In genomic region chr13:42867026-42867425, GRCm38 (mm10) we compare ENCODE assay signal across 9 mouse cellular contexts.
DNase-seq lines count a peak whose midpoint lies in the region; ATAC-seq lines count a peak whose summit lies in the region.
"Had no signal": no experiment of that assay in that cellular context is flagged by ENCODE, and none has a peak within 500 bp of the region (broad histone marks: within the 10 kb centered on the region; RNA-seq: fewer than 3 reads in every experiment).

No protein-coding gene starts in this region.

- peak overlapping the region; percentile 44; the same call in 1 of the 2 replicates for H3K9ac ChIP-seq in kidney, embryonic 14.5 days (ENCODE audit: low read depth, low read length)
- H3K9ac ChIP-seq in embryonic facial prominence, embryonic 15.5 days = no peak overlapping the region
- no peak overlapping the region for H3K9ac ChIP-seq in hindbrain, embryonic 13.5 days

- no peaks in the 10 kb centered on the region for H3K27me3 ChIP-seq in kidney, embryonic 14.5 days (ENCODE audit: control insufficient read depth, insufficient read depth, low read length)
- no peaks in the 10 kb centered on the region for H3K27me3 ChIP-seq in embryonic facial prominence, embryonic 15.5 days
- no peaks in the 10 kb centered on the region for H3K27me3 ChIP-seq in hindbrain, embryonic 13.5 days

- H3K4me1 ChIP-seq in kidney, embryonic 14.5 days (ENCODE audit: control insufficient read depth, insufficient read depth, low read length) = peaks cover 5% of the 10 kb centered on the region; the same call in 1 of the 2 replicates
- peaks cover 13% of the 10 kb centered on the region; the same call in 1 of the 2 replicates for H3K4me1 ChIP-seq in embryonic facial prominence, embryonic 15.5 days
- peaks cover 24% of the 10 kb centered on the region for H3K4me1 ChIP-seq in hindbrain, embryonic 13.5 days (replicated peaks)

- H3K36me3 ChIP-seq in kidney, embryonic 14.5 days (ENCODE audit: control insufficient read depth, insufficient read depth, low read length) = no peaks in the 10 kb centered on the region
- no peaks in the 10 kb centered on the region for H3K36me3 ChIP-seq in embryonic facial prominence, embryonic 15.5 days
- no peaks in the 10 kb centered on the region for H3K36me3 ChIP-seq in hindbrain, embryonic 13.5 days
- H3K36me3 ChIP-seq: G1E had no signal

- H3K9me3 ChIP-seq in kidney, embryonic 14.5 days (ENCODE audit: control insufficient read depth, low read length) = no peaks in the 10 kb centered on the region
- no peaks in the 10 kb centered on the region for H3K9me3 ChIP-seq in embryonic facial prominence, embryonic 15.5 days (replicated peaks)
- no peaks in the 10 kb centered on the region for H3K9me3 ChIP-seq in hindbrain, embryonic 13.5 days

- DNase-seq in kidney, postnatal 25 days = no peak
- DNase-seq in lung, postnatal 14 days = peak; percentile 39
- DNase-seq in testis, postnatal 14 days (ENCODE audit: low spot score) = no peak
- no peak for DNase-seq in spleen, postnatal 14 days (ENCODE audit: low spot score in 2 of 2)
- DNase-seq in urinary bladder, adult 2 months (ENCODE audit: low spot score) = no peak

- H3K27ac ChIP-seq in kidney, embryonic 14.5 days (ENCODE audit: low read depth, low read length) = no peak overlapping the region
- H3K27ac ChIP-seq in embryonic facial prominence, embryonic 15.5 days (replicated peaks) = no peak overlapping the region
- no peak overlapping the region for H3K27ac ChIP-seq in hindbrain, embryonic 13.5 days

- WGBS in kidney, embryonic 14.5 days = 45% methylated on average over 6 of the region's 6 CpGs
- WGBS in embryonic facial prominence, embryonic 15.5 days = 26% methylated on average over 6 of the region's 6 CpGs
- 48% methylated on average over 6 of the region's 6 CpGs for WGBS in hindbrain, embryonic 13.5 days

- peak overlapping the region; percentile 75 for H3K4me2 ChIP-seq in kidney, embryonic 14.5 days (replicated peaks; ENCODE audit: low read depth, low read length)
- peak overlapping the region; percentile 61 for H3K4me2 ChIP-seq in embryonic facial prominence, embryonic 15.5 days (replicated peaks)
- peak overlapping the region; percentile 54 for H3K4me2 ChIP-seq in hindbrain, embryonic 13.5 days

- peak overlapping the region; percentile 46 for H3K4me3 ChIP-seq in kidney, embryonic 14.5 days (ENCODE audit: low read length)
- peak overlapping the region; percentile 41 for H3K4me3 ChIP-seq in embryonic facial prominence, embryonic 15.5 days (replicated peaks)
- 0 out of 2 replicates have a peak overlapping the region, but pooled peaks have one; percentile 32 for H3K4me3 ChIP-seq in hindbrain, embryonic 13.5 days

- ATAC-seq in kidney, embryonic 14.5 days (ENCODE audit: low FRiP score, low TSS enrichment) = no peak
- no peak for ATAC-seq in embryonic facial prominence, embryonic 15.5 days (ENCODE audit: insufficient number of reproducible peaks, low FRiP score, low TSS enrichment, low read depth)
- no peak for ATAC-seq in hindbrain, embryonic 13.5 days (ENCODE audit: low FRiP score)
